Comparison of ENCODE assay signal across 9 mouse cellular contexts in genomic region chr8:87719137-87719815, GRCm38 (mm10).
DNase-seq lines count a peak whose midpoint lies in the region; ATAC-seq and TF ChIP-seq lines count a peak whose summit lies in the region.
"Had no signal": no experiment of that assay in that cellular context is flagged by ENCODE, and none has a peak within 500 bp of the region (broad histone marks: within the 10 kb centered on the region; RNA-seq: fewer than 3 reads in every experiment).

No protein-coding gene starts in this region.

- H3K9ac ChIP-seq in limb, embryonic 13.5 days, result no peak overlapping the region
- 0 out of 2 replicates have a peak overlapping the region, but pooled peaks have one; percentile 2 for H3K9ac ChIP-seq in stomach, embryonic 16.5 days (ENCODE audit: low read length)

- peaks cover 6% of the 10 kb centered on the region; the same call in 1 of the 2 replicates for H3K4me1 ChIP-seq in embryonic fibroblast, embryonic 13.5 days (ENCODE audit: control insufficient read depth, insufficient read depth, low read length)
- peaks cover 92% of the 10 kb centered on the region for H3K4me1 ChIP-seq in limb, embryonic 13.5 days
- peaks cover 30% of the 10 kb centered on the region for H3K4me1 ChIP-seq in stomach, embryonic 16.5 days (ENCODE audit: control insufficient read depth, insufficient read depth, low read length)

- WGBS in limb, embryonic 13.5 days, result 66% methylated on average over 27 of the region's 27 CpGs
- 54% methylated on average over 27 of the region's 27 CpGs for whole genome bisulfite sequencing in stomach, embryonic 16.5 days

- no peak overlapping the region for H3K4me3 ChIP-seq in embryonic fibroblast, embryonic 13.5 days (ENCODE audit: insufficient read depth, low read length)
- no peak overlapping the region for H3K4me3 ChIP-seq in limb, embryonic 13.5 days
- H3K4me3 ChIP-seq in stomach, embryonic 16.5 days (replicated peaks; ENCODE audit: low read length), result no peak overlapping the region

- H3K27ac ChIP-seq in embryonic fibroblast, embryonic 13.5 days (ENCODE audit: insufficient read depth, low read length), result 0 out of 2 replicates have a peak overlapping the region, but pooled peaks have one; percentile 21
- peak overlapping the region; percentile 48; the same call in 1 of the 2 replicates for H3K27ac ChIP-seq in limb, embryonic 13.5 days
- peak overlapping the region; percentile 72 for H3K27ac ChIP-seq in stomach, embryonic 16.5 days (ENCODE audit: low read length)

- H3K4me2 ChIP-seq in limb, embryonic 13.5 days (replicated peaks), result peak overlapping the region; percentile 25; the same call in 1 of the 2 replicates
- no peak overlapping the region for H3K4me2 ChIP-seq in stomach, embryonic 16.5 days (ENCODE audit: low read depth, low read length)

- DNase-seq in kidney, postnatal 14 days, result peak; percentile 32
- no peak for DNase-seq in kidney, adult 11 months
- DNase-seq in urinary bladder, postnatal 14 days (ENCODE audit: low spot score), result no peak
- no peak for DNase-seq in ovary, postnatal 14 days (ENCODE audit: low spot score)
- DNase-seq: cerebellum, postnatal 10 days; thymus, adult 2 months had no signal

- H3K27me3 ChIP-seq in limb, embryonic 13.5 days, result no peaks in the 10 kb centered on the region
- H3K27me3 ChIP-seq in stomach, embryonic 16.5 days (ENCODE audit: control insufficient read depth, insufficient read depth, low read length), result no peaks in the 10 kb centered on the region

- H3K9me3 ChIP-seq in limb, embryonic 13.5 days, result no peaks in the 10 kb centered on the region
- H3K9me3 ChIP-seq in stomach, embryonic 16.5 days (replicated peaks; ENCODE audit: control insufficient read depth, low read length), result no peaks in the 10 kb centered on the region

- no peak for TF ChIP-seq POLR2A in embryonic fibroblast, embryonic 13.5 days (IDR thresholded peaks at IDR 0.05; ENCODE audit: low read depth, low read length)

- no peaks in the 10 kb centered on the region for H3K36me3 ChIP-seq in limb, embryonic 13.5 days
- H3K36me3 ChIP-seq in stomach, embryonic 16.5 days (ENCODE audit: control insufficient read depth, insufficient read depth, low read length), result no peaks in the 10 kb centered on the region

- TF ChIP-seq CTCF in embryonic fibroblast, embryonic 13.5 days (IDR thresholded peaks at IDR 0.05; ENCODE audit: borderline replicate concordance, insufficient read depth, low read length), result no peak

- no peak for ATAC-seq in limb, embryonic 13.5 days (ENCODE audit: low FRiP score, low read depth)
- ATAC-seq in stomach, embryonic 16.5 days (ENCODE audit: insufficient read depth, low FRiP score), result no peak

Comparison
In these comparisons a context has a peak if more than half of its experiments do, and no peak if none do; other contexts are left out.
1. H3K27ac ChIP-seq: peak in every context shown above with its lines; median percentile 72 in stomach, embryonic 16.5 days; 48 in limb, embryonic 13.5 days; 21 in embryonic fibroblast, embryonic 13.5 days.